Comparison of ENCODE assay signal across 11 mouse cellular contexts in the genomic region with DNA sequence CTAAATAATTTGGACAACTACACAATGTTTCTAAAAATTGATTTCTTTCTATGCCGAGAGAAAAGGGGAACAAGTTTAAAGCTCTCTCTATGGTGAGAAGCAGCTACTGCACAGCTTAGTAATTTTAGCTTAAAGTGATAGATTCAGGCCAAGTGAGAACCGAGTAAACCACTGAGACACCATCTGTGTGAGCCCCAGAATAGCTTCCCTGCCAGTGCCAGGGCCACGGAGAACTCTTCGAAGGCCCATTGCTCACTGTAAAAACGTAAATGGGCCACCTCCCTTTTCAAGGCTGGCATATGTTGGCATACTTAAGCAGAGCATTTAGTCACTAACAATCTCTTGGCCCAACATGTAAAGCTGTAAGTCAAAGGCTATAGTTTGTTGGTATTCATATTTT.
DNase-seq lines count a peak whose midpoint lies in the region; ATAC-seq lines count a peak whose summit lies in the region.
"Had no signal": no experiment of that assay in that cellular context is flagged by ENCODE, and none has a peak within 500 bp of the region (broad histone marks: within the 10 kb centered on the region; RNA-seq: fewer than 3 reads in every experiment).

No protein-coding gene starts in this region.

- H3K9me3 ChIP-seq in forebrain, embryonic 16.5 days (ENCODE audit: control insufficient read depth, low read length): no peaks in the 10 kb centered on the region
- no peaks in the 10 kb centered on the region for H3K9me3 ChIP-seq in forebrain, embryonic 15.5 days
- H3K9me3 ChIP-seq: G1E; midbrain, embryonic 13.5 days; neural tube, embryonic 13.5 days had no signal

- H3K27me3 ChIP-seq in forebrain, embryonic 16.5 days (replicated peaks; ENCODE audit: control insufficient read depth, insufficient read depth, low read length): no peaks in the 10 kb centered on the region
- H3K27me3 ChIP-seq in forebrain, embryonic 15.5 days: no peaks in the 10 kb centered on the region
- H3K27me3 ChIP-seq: midbrain, embryonic 13.5 days; neural tube, embryonic 13.5 days had no signal

- peak; percentile 85 for DNase-seq in cerebellum, adult 11-12 months
- DNase-seq in frontal cortex, postnatal 14 days (ENCODE audit: low spot score in 2 of 2): peak; percentile 49 to 50
- no peak for DNase-seq in heart, postnatal 10 days
- DNase-seq in testis, postnatal 10 days (ENCODE audit: low spot score): no peak
- DNase-seq in embryo, embryonic 11 days: no peak

- H3K27ac ChIP-seq in forebrain, embryonic 16.5 days (ENCODE audit: low read length): no peak overlapping the region
- H3K27ac ChIP-seq in forebrain, embryonic 15.5 days (replicated peaks): no peak overlapping the region
- H3K27ac ChIP-seq: midbrain, embryonic 13.5 days; neural tube, embryonic 13.5 days had no signal

- no peaks in the 10 kb centered on the region for H3K36me3 ChIP-seq in forebrain, embryonic 16.5 days (ENCODE audit: control insufficient read depth, insufficient read depth)
- no peaks in the 10 kb centered on the region; the same call in 1 of the 2 replicates for H3K36me3 ChIP-seq in forebrain, embryonic 15.5 days
- H3K36me3 ChIP-seq: G1E had no signal

- H3K4me2 ChIP-seq in forebrain, embryonic 16.5 days (ENCODE audit: low read length): no peak overlapping the region
- no peak overlapping the region for H3K4me2 ChIP-seq in forebrain, embryonic 15.5 days (replicated peaks)
- H3K4me2 ChIP-seq: midbrain, embryonic 13.5 days; neural tube, embryonic 13.5 days had no signal

- H3K9ac ChIP-seq in forebrain, embryonic 16.5 days (replicated peaks; ENCODE audit: low read depth, low read length): no peak overlapping the region
- no peak overlapping the region for H3K9ac ChIP-seq in forebrain, embryonic 15.5 days (replicated peaks)
- H3K9ac ChIP-seq: midbrain, embryonic 13.5 days; neural tube, embryonic 13.5 days had no signal

- H3K4me3 ChIP-seq in forebrain, embryonic 16.5 days (replicated peaks; ENCODE audit: low read length): no peak overlapping the region
- H3K4me3 ChIP-seq in forebrain, embryonic 15.5 days: no peak overlapping the region
- H3K4me3 ChIP-seq: midbrain, embryonic 13.5 days; neural tube, embryonic 13.5 days had no signal

- 56% methylated on average over 5 of the region's 5 CpGs for WGBS in forebrain, embryonic 16.5 days
- WGBS in forebrain, embryonic 15.5 days: 68% methylated on average over 5 of the region's 5 CpGs

- no peaks in the 10 kb centered on the region for H3K4me1 ChIP-seq in forebrain, embryonic 16.5 days (replicated peaks; ENCODE audit: control insufficient read depth, insufficient read depth, low read length)
- no peaks in the 10 kb centered on the region for H3K4me1 ChIP-seq in forebrain, embryonic 15.5 days
- H3K4me1 ChIP-seq: midbrain, embryonic 13.5 days; neural tube, embryonic 13.5 days had no signal

- intact Hi-C loops in heart, postnatal 10 days (cut with DNase I): loop anchor here (5.0 kb wide), 1 partner anchor 638 kb away; no protein-coding TSS in a partner anchor

- ATAC-seq in forebrain, embryonic 16.5 days: 0 out of 2 replicates have a peak, but pooled peaks have one; percentile 36
- ATAC-seq in forebrain, embryonic 15.5 days (replicated peaks): no peak
- ATAC-seq in megakaryocyte, adult 5-6 weeks (ENCODE audit: poor library complexity, severe bottlenecking): peak; percentile 48
- ATAC-seq: midbrain, embryonic 13.5 days had no signal

Comparison
In these comparisons a context has a peak if more than half of its experiments do, and no peak if none do; other contexts are left out.
1. DNase-seq: peak in cerebellum, adult 11-12 months (single experiment) and frontal cortex, postnatal 14 days (2 of 2); none in heart, postnatal 10 days (0 of 2), testis, postnatal 10 days (single experiment) and embryo, embryonic 11 days (single experiment).